8 mouse cellular contexts compared by ENCODE assay signal in the genomic region with DNA sequence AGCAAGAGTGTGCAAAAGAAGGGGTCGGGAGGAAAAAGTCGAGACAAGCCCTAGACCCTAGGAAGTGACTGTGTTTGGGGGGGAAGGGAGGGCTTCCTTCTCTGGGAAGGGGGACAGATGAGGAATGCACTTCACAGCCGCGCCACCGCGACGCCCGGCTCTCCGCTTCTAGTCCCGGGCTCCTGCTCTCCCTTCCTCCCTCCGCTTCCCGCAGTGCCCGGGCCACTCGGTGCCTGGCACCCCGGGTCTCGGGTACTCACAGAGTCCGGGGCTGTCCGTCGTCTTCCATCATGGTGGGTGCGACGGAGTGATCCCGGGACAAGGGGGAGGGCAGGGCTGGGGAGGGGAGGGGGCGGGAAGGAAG. TPM values are rescaled to one million over a fixed set of nuclear protein-coding genes. Genes with fewer than 3 reads are reported as not detected.
DNase-seq lines count a peak whose midpoint lies in the region; ATAC-seq and TF ChIP-seq lines count a peak whose summit lies in the region.

No protein-coding gene starts in this region.

- no peaks in the 10 kb centered on the region for H3K36me3 ChIP-seq in heart, embryonic 12.5 days
- no peaks in the 10 kb centered on the region for H3K36me3 ChIP-seq in thymus, adult 2 months (ENCODE audit: control insufficient read depth, insufficient read depth, low read length)
- H3K36me3 ChIP-seq in liver, embryonic 16.5 days (ENCODE audit: control insufficient read depth, insufficient read depth) = no peaks in the 10 kb centered on the region

- ATAC-seq in heart, embryonic 12.5 days (ENCODE audit: insufficient number of reproducible peaks, low FRiP score) = peak; percentile 5
- ATAC-seq in liver, embryonic 16.5 days (ENCODE audit: low read depth) = peak; percentile 0; the same call in 1 of the 2 replicates

- no peaks in the 10 kb centered on the region for H3K27me3 ChIP-seq in heart, embryonic 12.5 days (replicated peaks)
- H3K27me3 ChIP-seq in thymus, adult 2 months (ENCODE audit: control insufficient read depth, insufficient read depth, low read length) = no peaks in the 10 kb centered on the region
- H3K27me3 ChIP-seq in liver, embryonic 16.5 days (ENCODE audit: control insufficient read depth, insufficient read depth, low read depth, low read length) = no peaks in the 10 kb centered on the region

- intact Hi-C loops in heart, postnatal 25 days (cut with DNase I) = no loop called here

- TF ChIP-seq POLR2A in thymus, adult 2 months (IDR thresholded peaks at IDR 0.05; ENCODE audit: control insufficient read depth, extremely low read depth, insufficient read depth, low read length, poor library complexity) = no peak

- no peaks in the 10 kb centered on the region for H3K9me3 ChIP-seq in heart, embryonic 12.5 days (replicated peaks)
- no peaks in the 10 kb centered on the region for H3K9me3 ChIP-seq in liver, embryonic 16.5 days (replicated peaks; ENCODE audit: control insufficient read depth, low read length)

- peaks cover 12% of the 10 kb centered on the region for H3K4me1 ChIP-seq in heart, embryonic 12.5 days (replicated peaks)
- peaks cover 3% of the 10 kb centered on the region; the same call in 1 of the 2 replicates for H3K4me1 ChIP-seq in thymus, adult 2 months (replicated peaks; ENCODE audit: control insufficient read depth, insufficient read depth, low read length)
- peaks cover 16% of the 10 kb centered on the region for H3K4me1 ChIP-seq in liver, embryonic 16.5 days (ENCODE audit: control insufficient read depth, low read depth, low read length)

- H3K27ac ChIP-seq in heart, embryonic 12.5 days (ENCODE audit: poor library complexity, severe bottlenecking) = peak overlapping the region; percentile 95
- H3K27ac ChIP-seq in thymus, adult 2 months (ENCODE audit: control insufficient read depth, insufficient read depth, low read length) = peak overlapping the region; percentile 43; the same call in 1 of the 2 replicates
- H3K27ac ChIP-seq in liver, embryonic 16.5 days (ENCODE audit: low read length) = peak overlapping the region; percentile 95

- no peak for TF ChIP-seq CTCF in thymus, adult 2 months (IDR thresholded peaks at IDR 0.05; ENCODE audit: borderline replicate concordance, control insufficient read depth, extremely low read depth, insufficient read depth, low read length, poor library complexity)

- WGBS in heart, embryonic 12.5 days = 0% methylated on average over 22 of the region's 23 CpGs
- WGBS in thymus, adult 2 months = under 1% methylated on average over 22 of the region's 23 CpGs
- 0% methylated on average over 22 of the region's 23 CpGs for WGBS in liver, embryonic 16.5 days (ENCODE audit: insufficient replicate concordance)

- peak overlapping the region; percentile 96 for H3K4me3 ChIP-seq in heart, embryonic 12.5 days
- peak overlapping the region; percentile 60 for H3K4me3 ChIP-seq in thymus, adult 2 months (ENCODE audit: control insufficient read depth, insufficient read depth, low read length)
- H3K4me3 ChIP-seq in liver, embryonic 16.5 days (ENCODE audit: low read depth, low read length) = peak overlapping the region; percentile 78

- peak overlapping the region; percentile 95 for H3K9ac ChIP-seq in heart, embryonic 12.5 days
- peak overlapping the region; percentile 95 for H3K9ac ChIP-seq in liver, embryonic 16.5 days (ENCODE audit: low read depth, low read length)

- peak overlapping the region; percentile 92 for H3K4me2 ChIP-seq in heart, embryonic 12.5 days
- H3K4me2 ChIP-seq in liver, embryonic 16.5 days (ENCODE audit: low read depth, low read length) = peak overlapping the region; percentile 99

- DNase-seq in heart, postnatal 25 days (ENCODE audit: low spot score) = no peak
- peak; percentile 48 for DNase-seq in thymus, adult 2 months
- no peak for DNase-seq in thymus, postnatal 36 days
- DNase-seq in forelimb bud, embryonic 11.5 days (ENCODE audit: low read depth, low spot score) = peak; percentile 32
- no peak for DNase-seq in gastrocnemius, adult 18-20 months (ENCODE audit: low spot score)
- DNase-seq in cerebellum, adult 8-10 months = no peak

RNA-seq across cellular contexts. Expression of gene Tial1, which starts 0.7 kb away (rescaled TPM):
- 20.6 and 21.9 TPM in 2 replicates for polyA plus RNA-seq in heart, embryonic 12.5 days (2016; fragmentation: Nextera tagmentation; extraction: Ambion mirVana)
- total RNA-seq in heart, postnatal 25 days (2021) = 10 to 100 TPM; 42.0 to 45.4 TPM
- 43.8 and 54.6 TPM in 2 replicates for polyA plus RNA-seq in thymus, adult 2 months (2012; rRNA removed)
- 8.5 and 9.9 TPM in 2 replicates for polyA plus RNA-seq in liver, embryonic 16.5 days (2015; fragmentation: Nextera tagmentation; extraction: Ambion mirVana)
- 10 to 100 TPM; 41.1 to 42.5 TPM for total RNA-seq in gastrocnemius, adult 18-20 months (2021)

RNA-seq across cellular contexts. Expression of gene Rgs10, which starts 42.3 kb away (rescaled TPM):
- polyA plus RNA-seq in heart, embryonic 12.5 days (2016; fragmentation: Nextera tagmentation; extraction: Ambion mirVana) = 13.3 and 14.0 TPM in 2 replicates
- total RNA-seq in heart, postnatal 25 days (2021) = 10 to 100 TPM; 10.7 to 11.8 TPM
- polyA plus RNA-seq in thymus, adult 2 months (2012; rRNA removed) = 62.5 and 71.8 TPM in 2 replicates
- 27.6 and 29.6 TPM in 2 replicates for polyA plus RNA-seq in liver, embryonic 16.5 days (2015; fragmentation: Nextera tagmentation; extraction: Ambion mirVana)
- total RNA-seq in gastrocnemius, adult 18-20 months (2021) = 1 to 10 TPM; 2.0 to 3.4 TPM

Comparison
In these comparisons a context has a peak if more than half of its experiments do, and no peak if none do; other contexts are left out.
1. DNase-seq: peak in thymus, adult 2 months (single experiment) and forelimb bud, embryonic 11.5 days (single experiment); none in heart, postnatal 25 days (single experiment), thymus, postnatal 36 days (0 of 2), gastrocnemius, adult 18-20 months (single experiment) and cerebellum, adult 8-10 months (single experiment).
2. H3K27ac ChIP-seq: peak in every context shown above with its lines; median percentile 95 in heart, embryonic 12.5 days; 95 in liver, embryonic 16.5 days; 43 in thymus, adult 2 months.
3. Peak in every context shown above with its lines, with median percentiles within 50 percentile points of each other: H3K4me3 ChIP-seq.